Mouse (Mus musculus) midbrain, embryonic 16.5 days (tissue): ENCODE measurements around the gene Hacd2. TPM values are rescaled to one million over a fixed set of nuclear protein-coding genes. Genes with fewer than 3 reads are reported as not detected.

Experiments
- ATAC-seq: fragments of 200-750 bp; cut with Nextera tagmentation; 2 replicates; pipeline ENCODE4 v1.8.0; 2017; ENCODE audit warnings: moderate TSS enrichment
- H3K27ac ChIP-seq: fragments of 300-500 bp; sonication (generic); 2 replicates; pipeline ENCODE4 v1.5.1; 2014; ENCODE audit warnings: mild to moderate bottlenecking, low read length, mixed read lengths
- H3K27me3 ChIP-seq: fragments of 300-500 bp; sonication (generic); 2 replicates; pipeline ENCODE4 v1.6.1; 2014; ENCODE audit warnings: low read depth, low read length, mixed read lengths; ENCODE audit not compliant: control insufficient read depth, insufficient read depth
- H3K36me3 ChIP-seq: fragments of 300-500 bp; sonication (generic); 2 replicates; pipeline ENCODE4 v1.6.1; 2014; ENCODE audit warnings: mild to moderate bottlenecking, low read length, moderate library complexity, mixed read lengths; ENCODE audit not compliant: control insufficient read depth, insufficient read depth
- H3K4me1 ChIP-seq: fragments of 300-500 bp; sonication (generic); 2 replicates; pipeline ENCODE4 v1.6.1; 2014; ENCODE audit warnings: mild to moderate bottlenecking, low read length, mixed read lengths; ENCODE audit not compliant: control insufficient read depth, insufficient read depth
- H3K4me2 ChIP-seq: fragments of 300-500 bp; sonication (generic); 2 replicates; pipeline ENCODE4 v1.6.1; 2014; ENCODE audit warnings: mild to moderate bottlenecking, low read length, mixed read lengths
- H3K4me3 ChIP-seq: fragments of 300-500 bp; sonication (generic); 2 replicates; pipeline ENCODE4 v1.5.1; 2014; ENCODE audit warnings: low read depth, mild to moderate bottlenecking, low read length, moderate library complexity, mixed read lengths
- H3K9ac ChIP-seq: fragments of 300-500 bp; sonication (generic); 2 replicates; pipeline ENCODE4 v1.6.1; 2014; ENCODE audit warnings: low read depth, low read length, mixed read lengths
- H3K9me3 ChIP-seq: fragments of 300-500 bp; sonication (generic); replicated peaks from 2 replicates; pipeline ENCODE4 v1.6.1; 2014; ENCODE audit warnings: mild to moderate bottlenecking, low read length, mixed read lengths; ENCODE audit not compliant: control insufficient read depth, poor library complexity, severe bottlenecking
- WGBS: fragments of 180-500 bp; shearing (Covaris S2); extraction: QIAGEN DNeasy Blood & Tissue Kit; methylation state at CpG from one replicate; pipeline ENCODE4 v1.1.7; 2014; 5-methylcytosine and 5-hydroxymethylcytosine counted together
- polyA plus RNA-seq: library from polyadenylated mRNA; unstranded; fragments of >200 nt; fragmentation: Nextera tagmentation; extraction: Ambion mirVana; gene quantifications from 2 replicates; pipeline ENCODE4 v1.2.1, GENCODE M21; 2015

Gene Hacd2
- polyA plus RNA-seq, 1 experiment from 2014 or later, result 44.0 TPM

DNA sequence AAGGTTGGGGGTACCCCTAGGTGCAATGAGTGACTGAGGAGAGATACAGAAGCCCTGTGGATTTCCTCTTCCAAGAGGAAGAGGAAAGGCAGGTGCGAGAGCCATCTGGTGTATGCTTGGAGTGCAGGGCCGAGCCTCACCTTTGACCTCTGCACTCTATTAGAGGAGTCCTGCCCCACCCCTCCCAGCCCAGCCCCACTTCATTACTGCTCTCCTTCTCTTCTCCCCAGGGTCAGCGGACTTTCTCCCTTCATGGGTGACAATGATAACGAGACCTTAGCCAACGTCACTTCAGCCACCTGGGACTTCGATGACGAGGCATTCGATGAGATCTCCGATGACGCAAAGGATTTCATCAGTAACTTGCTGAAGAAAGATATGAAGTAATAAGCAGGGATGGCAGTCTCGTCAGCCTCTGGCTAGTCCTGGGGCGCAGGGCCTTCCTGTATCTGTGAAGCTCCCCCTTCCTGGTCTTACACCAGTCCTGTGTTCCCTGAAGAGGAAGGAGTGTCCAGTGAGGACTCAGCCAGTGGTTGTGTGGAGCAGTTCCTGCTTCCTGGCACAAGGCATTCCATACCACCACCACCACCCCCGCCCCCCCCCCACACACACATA, 35.9 kb upstream of the Hacd2 start:
- no peak for ATAC-seq
- Histone ChIP-seq H3K4me2 (no peak overlapping the region), H3K4me3 (no peak overlapping the region), H3K36me3 (no peaks in the 10 kb centered on the region), H3K27me3 (no peaks in the 10 kb centered on the region), H3K9ac (no peak overlapping the region), H3K4me1 (no peaks in the 10 kb centered on the region), H3K9me3 (no peaks in the 10 kb centered on the region), H3K27ac (no peak overlapping the region)
- 92% methylated on average over 13 of the region's 13 CpGs for WGBS

DNA sequence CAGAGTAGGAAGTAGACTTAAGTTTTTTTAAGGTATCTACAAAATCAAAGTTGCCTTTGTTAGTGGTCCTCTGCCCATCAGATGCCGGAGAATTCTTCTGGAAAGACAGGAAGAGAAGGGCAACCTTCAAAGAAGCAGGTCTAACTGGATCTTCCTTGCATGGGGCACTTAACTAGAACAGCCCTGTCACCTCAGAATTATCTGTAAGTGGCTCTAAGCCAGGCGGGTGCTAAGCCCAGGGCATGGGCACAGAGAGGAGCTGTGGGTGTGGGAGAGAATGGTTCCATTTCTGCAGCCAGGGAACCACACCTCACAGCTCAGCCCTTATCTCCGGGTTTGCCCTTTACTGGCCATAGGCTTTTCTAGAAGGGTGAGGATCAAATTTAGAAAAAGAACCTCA, 30.9 kb upstream of the Hacd2 start:
- H3K9me3 ChIP-seq, result no peaks in the 10 kb centered on the region
- ATAC-seq, result no peak

DNA sequence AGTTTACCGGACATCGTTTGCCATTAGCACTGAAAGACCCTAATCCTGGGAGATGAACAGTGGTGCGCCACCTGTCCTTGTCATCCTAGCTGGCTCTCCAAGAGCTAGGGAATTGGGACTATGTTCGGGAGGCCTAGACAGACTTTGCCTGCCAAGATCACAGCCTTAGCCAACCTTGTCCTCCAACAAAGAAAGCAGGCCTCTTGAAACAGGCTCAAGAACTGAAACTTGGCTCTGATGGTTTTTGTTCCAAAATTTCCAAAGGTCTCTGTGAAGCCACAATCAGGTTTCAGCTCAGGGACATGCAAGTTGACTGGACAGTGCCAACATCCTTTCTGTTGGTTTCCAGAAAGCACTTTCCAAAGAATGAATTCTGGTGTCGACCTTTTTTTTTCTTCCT, 29.4 kb upstream of the Hacd2 start:
- no peaks in the 10 kb centered on the region for H3K4me1 ChIP-seq
- no peaks in the 10 kb centered on the region for H3K27me3 ChIP-seq
- ATAC-seq, result no peak
- H3K4me3 ChIP-seq, result no peak overlapping the region
- no peak overlapping the region for H3K27ac ChIP-seq
- 85% methylated on average over 5 of the region's 5 CpGs for WGBS
- H3K9ac ChIP-seq, result no peak overlapping the region
- no peaks in the 10 kb centered on the region for H3K36me3 ChIP-seq
- no peak overlapping the region for H3K4me2 ChIP-seq
- H3K9me3 ChIP-seq, result no peaks in the 10 kb centered on the region

More for the DNA sequence above, 30.9 kb upstream of the Hacd2 start:
- Histone ChIP-seq H3K27ac (no peak overlapping the region), H3K9ac (no peak overlapping the region), H3K4me2 (no peak overlapping the region), H3K27me3 (no peaks in the 10 kb centered on the region), H3K36me3 (no peaks in the 10 kb centered on the region), H3K4me1 (no peaks in the 10 kb centered on the region), H3K4me3 (no peak overlapping the region)
- 85% methylated on average over 3 of the region's 3 CpGs for WGBS

DNA sequence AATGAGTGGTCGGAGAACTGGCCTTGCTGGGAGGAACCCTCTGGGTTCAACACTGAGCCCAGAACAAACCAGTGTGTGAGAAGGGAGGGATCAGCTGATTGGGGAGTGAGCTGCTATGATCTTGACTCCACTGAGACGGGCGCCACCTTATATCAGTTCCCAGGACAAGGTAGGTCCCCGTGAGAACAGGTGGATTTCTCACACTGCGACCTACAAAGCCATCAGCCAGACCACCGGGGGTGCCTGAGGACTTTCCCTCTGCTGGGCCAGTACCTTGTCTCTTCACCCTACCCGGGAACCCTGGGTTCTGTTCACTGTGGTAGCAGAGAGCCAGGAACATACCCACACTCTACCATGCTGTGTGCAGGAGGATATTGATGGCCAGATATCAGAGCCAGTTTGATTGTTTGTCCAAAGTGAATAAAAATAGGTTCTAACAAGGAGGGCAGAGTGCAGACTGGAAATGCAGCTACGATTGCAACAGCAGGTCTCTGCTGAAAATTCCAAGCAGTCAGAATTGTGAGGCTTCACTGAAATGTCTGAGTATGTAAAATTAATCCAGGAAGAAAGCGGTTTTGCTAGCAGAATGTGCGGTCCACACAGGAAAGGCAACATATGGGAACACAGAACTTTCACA, 28.4 kb upstream of the Hacd2 start:
- 93% methylated on average over 10 of the region's 10 CpGs for WGBS
- Histone ChIP-seq H3K27me3 (no peaks in the 10 kb centered on the region), H3K27ac (no peak overlapping the region), H3K4me1 (no peaks in the 10 kb centered on the region), H3K36me3 (no peaks in the 10 kb centered on the region), H3K4me2 (no peak overlapping the region), H3K9ac (no peak overlapping the region), H3K4me3 (no peak overlapping the region), H3K9me3 (no peaks in the 10 kb centered on the region)
- ATAC-seq, result no peak

DNA sequence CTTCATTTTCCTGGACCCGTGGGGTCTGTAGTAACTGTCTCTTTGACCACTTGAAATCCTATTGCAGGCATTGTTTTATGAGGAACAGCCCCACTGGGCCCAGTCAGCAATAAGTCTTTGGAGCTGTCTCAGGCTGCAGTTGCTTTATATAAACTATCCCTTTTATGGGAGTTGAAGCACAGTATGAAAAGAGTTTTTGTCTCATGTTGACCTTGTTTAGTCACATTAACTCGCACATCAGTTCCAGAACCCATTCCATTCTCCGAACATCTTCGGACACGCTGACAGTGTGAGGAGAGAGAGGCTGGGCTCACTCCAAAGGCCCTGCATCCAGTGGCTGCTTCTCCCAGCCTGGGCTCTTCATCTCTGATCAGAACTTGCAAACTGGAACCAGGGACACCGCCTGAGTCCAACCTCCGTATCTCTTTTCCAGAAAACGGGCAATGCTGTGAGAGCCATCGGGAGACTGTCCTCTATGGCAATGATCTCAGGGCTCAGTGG, 27.5 kb upstream of the Hacd2 start:
- Histone ChIP-seq H3K4me1 (no peaks in the 10 kb centered on the region), H3K9me3 (no peaks in the 10 kb centered on the region), H3K4me2 (no peak overlapping the region), H3K36me3 (no peaks in the 10 kb centered on the region), H3K9ac (no peak overlapping the region), H3K27ac (no peak overlapping the region), H3K27me3 (no peaks in the 10 kb centered on the region), H3K4me3 (no peak overlapping the region)
- 67% methylated on average over 9 of the region's 9 CpGs for WGBS
- no peak for ATAC-seq

DNA sequence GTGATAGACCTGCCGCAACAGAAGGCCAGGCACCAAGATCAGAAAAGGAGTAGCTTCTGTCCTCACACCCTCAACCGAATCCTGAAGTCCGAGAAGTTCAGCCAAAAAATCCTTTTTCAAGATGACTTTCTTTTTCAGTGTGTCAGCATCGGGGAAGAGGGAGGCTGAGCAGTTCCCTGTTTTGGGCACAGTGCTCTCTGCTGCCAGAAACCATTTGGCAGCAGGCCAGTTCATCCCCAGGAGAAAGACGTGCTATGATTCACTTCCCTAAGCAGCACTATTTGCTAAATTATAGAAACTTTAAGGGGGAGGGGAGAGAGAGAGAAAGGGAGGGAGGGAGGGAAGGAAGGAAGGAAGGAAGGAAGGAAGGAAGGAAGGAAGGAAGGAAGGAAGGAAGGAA, 26.1 kb upstream of the Hacd2 start:
- ATAC-seq, result no peak
- Histone ChIP-seq H3K4me2 (no peak overlapping the region), H3K27ac (no peak overlapping the region), H3K4me3 (no peak overlapping the region), H3K9ac (no peak overlapping the region), H3K9me3 (no peaks in the 10 kb centered on the region), H3K36me3 (no peaks in the 10 kb centered on the region), H3K27me3 (no peaks in the 10 kb centered on the region), H3K4me1 (peaks cover 7% of the 10 kb centered on the region)
- WGBS, result 60% methylated on average over 5 of the region's 5 CpGs

DNA sequence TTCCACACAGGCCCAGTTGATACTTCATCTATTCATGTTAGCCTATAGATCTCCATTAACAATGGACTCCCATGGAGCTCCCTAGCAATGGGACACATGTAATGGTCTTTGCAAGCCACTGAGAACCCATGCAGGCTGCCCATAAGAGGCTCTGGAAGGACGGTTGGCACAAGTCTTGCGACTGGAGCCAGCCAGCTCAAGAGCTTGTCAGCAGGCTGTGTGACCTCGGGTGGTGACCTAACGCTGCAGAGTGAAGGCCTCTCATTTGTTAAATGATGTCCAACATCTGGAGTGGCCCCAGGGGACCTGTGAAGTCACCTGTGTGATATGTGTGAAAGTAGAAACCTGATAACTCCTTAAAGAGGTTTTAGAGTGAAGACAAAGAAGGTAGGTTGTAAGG, 25.2 kb upstream of the Hacd2 start:
- H3K27me3 ChIP-seq, result no peaks in the 10 kb centered on the region
- no peak overlapping the region for H3K9ac ChIP-seq
- no peaks in the 10 kb centered on the region for H3K9me3 ChIP-seq
- 72% methylated on average over 4 of the region's 4 CpGs for WGBS
- no peak for ATAC-seq
- H3K36me3 ChIP-seq, result no peaks in the 10 kb centered on the region
- H3K27ac ChIP-seq, result no peak overlapping the region
- H3K4me1 ChIP-seq, result peaks cover 9% of the 10 kb centered on the region
- H3K4me2 ChIP-seq, result no peak overlapping the region
- no peak overlapping the region for H3K4me3 ChIP-seq

DNA sequence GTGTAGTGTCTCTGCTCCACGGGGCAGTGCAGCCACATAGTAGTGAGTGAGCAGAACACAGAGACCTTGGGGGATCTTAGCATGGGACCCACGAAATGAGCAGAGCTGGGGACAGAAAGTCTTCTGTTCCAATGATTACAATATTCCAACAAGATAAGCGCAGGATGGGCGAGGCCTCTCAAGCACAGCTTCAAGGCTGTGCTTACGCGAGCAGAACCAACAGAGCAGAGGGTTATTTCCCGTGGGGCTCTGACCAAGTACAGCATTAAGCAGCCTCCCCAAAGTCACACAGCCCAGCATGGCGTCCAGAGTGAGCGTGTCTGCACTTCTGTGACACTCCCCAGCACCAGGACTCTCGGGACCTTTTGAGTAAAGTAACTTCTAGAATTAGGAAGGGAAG, 24.7 kb upstream of the Hacd2 start:
- Histone ChIP-seq H3K4me2 (no peak overlapping the region), H3K9me3 (no peaks in the 10 kb centered on the region), H3K36me3 (no peaks in the 10 kb centered on the region), H3K27me3 (no peaks in the 10 kb centered on the region), H3K27ac (no peak overlapping the region), H3K4me3 (no peak overlapping the region), H3K9ac (no peak overlapping the region), H3K4me1 (peaks cover 9% of the 10 kb centered on the region)
- WGBS, result 73% methylated on average over 10 of the region's 10 CpGs
- no peak for ATAC-seq

DNA sequence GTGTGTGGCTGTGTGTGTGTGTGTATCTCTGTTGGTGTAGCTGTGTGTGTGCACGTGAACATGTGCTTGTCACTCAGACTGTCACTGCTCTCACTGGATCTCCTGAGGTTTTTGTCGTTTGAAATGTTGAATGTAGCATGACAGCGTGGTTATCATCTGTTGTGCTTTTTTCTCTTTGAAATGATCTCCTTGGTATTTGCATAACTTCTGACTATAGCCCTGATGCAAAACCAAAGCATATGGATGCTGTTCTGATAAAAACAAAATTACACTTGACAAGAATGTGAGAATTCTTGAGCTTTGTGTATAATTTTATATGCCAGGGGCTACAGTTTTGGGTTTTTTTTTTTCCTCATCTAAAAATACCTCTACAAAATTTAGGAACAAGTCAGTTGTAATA, 23.2 kb upstream of the Hacd2 start:
- Histone ChIP-seq H3K27ac (no peak overlapping the region), H3K9me3 (no peaks in the 10 kb centered on the region), H3K4me1 (peaks cover 9% of the 10 kb centered on the region), H3K4me3 (no peak overlapping the region), H3K9ac (no peak overlapping the region), H3K4me2 (no peak overlapping the region), H3K36me3 (no peaks in the 10 kb centered on the region), H3K27me3 (no peaks in the 10 kb centered on the region)
- 68% methylated on average over 3 of the region's 3 CpGs for WGBS
- ATAC-seq, result no peak
